Mouse (Mus musculus) retina, postnatal 1 day (tissue): ENCODE measurements around the gene Zbtb16.

Experiments
- DNase-seq: peaks from one replicate; pipeline ENCODE4 v3.0.0-alpha.2; 2012

Gene Zbtb16

GRCm38 (mm10) chr9:48824533-48825130, 11.4 kb downstream of the Zbtb16 start:
- DNase-seq: no peak

GRCm38 (mm10) chr9:48823851-48824250, 12.2 kb downstream of the Zbtb16 start:
- DNase-seq: no peak

DNA sequence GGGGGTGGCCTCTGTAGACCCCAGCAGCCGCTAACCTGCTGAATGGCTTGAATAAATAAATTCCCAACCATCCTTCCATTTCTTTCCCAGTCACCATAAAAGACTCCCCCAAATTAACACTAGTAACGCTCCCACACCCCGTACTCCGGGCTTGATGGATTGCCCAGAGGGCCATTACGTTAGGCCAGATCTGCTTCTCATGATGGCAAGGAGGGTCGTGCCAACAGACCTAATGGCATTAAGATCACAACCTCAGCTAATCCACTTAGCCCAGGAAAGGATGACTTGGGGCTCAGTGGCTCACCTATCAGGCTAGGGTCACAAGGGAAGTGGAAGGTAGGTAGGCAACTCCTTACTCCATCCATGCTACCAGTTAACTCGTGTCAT, 12.7 kb downstream of the Zbtb16 start:
- DNase-seq: no peak

DNA sequence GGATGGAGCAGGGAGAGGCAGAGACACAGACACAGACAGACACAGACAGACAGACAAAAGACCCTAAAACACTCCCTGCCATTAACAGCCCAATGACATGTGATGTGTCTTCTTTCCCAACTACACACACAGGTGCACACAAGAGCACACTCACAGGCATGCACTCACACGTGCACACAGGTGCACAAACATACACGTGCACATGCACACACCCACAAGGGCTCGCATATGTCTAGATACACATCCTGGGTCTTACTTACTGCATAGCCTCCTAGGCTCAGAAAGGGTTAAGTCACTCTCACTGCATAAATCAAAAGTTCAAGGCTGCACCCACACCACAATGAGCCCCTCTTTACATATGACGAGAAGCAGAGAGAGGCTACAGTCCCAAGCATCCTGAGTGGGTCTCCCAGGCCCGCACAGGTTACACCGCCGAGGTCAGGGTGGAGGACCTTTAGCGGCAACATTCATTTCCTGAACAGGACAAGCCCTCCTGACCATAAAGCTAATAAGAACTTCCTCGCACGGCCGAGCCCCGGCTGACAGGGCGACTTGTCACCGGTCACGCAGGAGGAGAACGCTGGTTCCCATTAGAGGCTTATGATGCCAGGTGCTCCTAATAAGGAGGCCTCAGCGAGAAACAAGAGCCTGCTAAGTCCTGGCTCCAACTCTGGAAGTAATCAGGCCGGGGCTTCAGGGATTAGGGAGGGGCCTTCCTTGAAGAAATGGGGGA, 13.3 kb downstream of the Zbtb16 start:
- DNase-seq: peak; percentile 67

- DNase-seq: no peak
These were observed 14.0 kb downstream of the Zbtb16 start for GRCm38 (mm10) chr9:48821916-48822585.

GRCm38 (mm10) chr9:48821431-48821830, 14.6 kb downstream of the Zbtb16 start:
- no peak for DNase-seq

DNA sequence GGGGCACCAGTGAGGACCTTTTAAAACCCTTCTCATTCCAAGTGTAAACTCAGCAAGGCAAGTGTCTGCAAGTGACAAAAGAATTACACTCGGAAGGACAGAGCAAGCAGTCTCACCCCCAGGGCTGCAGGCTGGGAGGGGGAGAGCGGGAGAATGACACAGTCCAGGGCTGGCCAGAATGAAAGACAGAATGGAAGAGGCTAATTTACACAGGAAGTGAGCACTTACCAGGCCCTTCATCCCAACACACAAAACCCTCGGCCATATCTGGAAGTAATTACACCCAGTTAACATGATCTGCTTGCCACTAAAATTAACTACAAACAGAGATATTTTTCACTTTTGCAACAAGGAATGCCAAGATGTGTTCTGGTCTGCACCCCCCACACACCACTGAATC, 15.2 kb downstream of the Zbtb16 start:
- DNase-seq: peak; percentile 34

DNA sequence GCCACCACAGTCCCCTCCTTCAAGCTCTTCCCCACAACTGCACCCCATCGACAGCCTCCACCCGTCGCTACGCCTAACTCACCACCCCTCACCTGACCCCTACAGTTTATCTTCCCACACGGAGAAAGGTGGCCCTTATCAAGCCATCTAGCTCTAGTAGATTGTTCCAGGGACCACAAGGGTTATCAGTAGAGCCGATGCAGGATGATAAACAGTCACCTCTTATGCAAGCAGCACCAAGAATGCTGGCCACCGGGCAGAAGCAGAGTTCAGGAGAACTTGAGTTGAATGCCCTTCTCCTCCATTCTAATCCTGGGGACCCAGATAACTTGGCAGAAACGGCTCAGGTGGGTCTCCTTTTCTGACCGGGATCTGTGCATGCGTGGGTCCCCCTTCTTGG, 16.3 kb downstream of the Zbtb16 start:
- DNase-seq: no peak

DNA sequence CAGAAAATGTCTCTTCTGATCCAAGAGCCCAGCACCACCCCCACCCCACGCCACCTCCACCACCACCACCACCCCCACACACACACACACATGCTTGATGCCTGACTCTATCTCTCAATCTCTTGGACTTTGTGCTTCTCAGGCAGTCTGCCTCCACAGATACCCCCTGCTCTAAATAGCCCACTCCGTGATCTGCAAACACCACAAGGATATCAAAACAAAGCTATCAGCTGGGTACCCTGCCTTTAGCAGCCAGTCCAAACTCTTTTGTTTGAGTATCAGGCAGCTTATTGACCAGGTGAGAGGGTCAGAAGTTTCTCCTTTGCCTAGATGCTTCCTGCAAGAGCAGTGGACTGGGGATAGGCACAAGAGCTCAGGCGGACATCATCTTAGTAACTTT, 16.9 kb downstream of the Zbtb16 start:
- no peak for DNase-seq

DNA sequence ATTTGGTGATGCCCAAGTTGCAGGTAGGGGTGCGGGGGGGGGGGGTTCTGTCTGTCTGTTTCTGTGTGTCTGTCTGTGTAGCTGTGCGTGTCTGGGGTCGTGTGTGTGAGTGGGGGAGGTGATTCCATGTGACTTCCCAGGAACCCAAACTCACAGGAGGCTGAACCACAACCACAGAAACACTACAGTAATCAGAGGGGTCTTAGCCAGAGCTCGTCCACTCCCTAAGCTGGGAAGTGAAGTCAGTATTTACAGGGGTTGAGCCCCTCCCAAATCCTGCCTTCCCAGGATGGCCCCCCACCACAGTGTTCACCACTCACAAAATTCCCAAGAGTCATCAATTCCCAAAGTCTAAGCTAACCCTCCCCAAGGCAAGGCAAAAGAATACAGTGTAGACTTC, 18.1 kb downstream of the Zbtb16 start:
- no peak for DNase-seq

- DNase-seq: no peak
These were observed 18.6 kb downstream of the Zbtb16 start for GRCm38 (mm10) chr9:48817399-48817793.

- DNase-seq: no peak
These were observed 19.2 kb downstream of the Zbtb16 start for GRCm38 (mm10) chr9:48816678-48817398.

GRCm38 (mm10) chr9:48816157-48816556, 19.9 kb downstream of the Zbtb16 start:
- no peak for DNase-seq

DNA sequence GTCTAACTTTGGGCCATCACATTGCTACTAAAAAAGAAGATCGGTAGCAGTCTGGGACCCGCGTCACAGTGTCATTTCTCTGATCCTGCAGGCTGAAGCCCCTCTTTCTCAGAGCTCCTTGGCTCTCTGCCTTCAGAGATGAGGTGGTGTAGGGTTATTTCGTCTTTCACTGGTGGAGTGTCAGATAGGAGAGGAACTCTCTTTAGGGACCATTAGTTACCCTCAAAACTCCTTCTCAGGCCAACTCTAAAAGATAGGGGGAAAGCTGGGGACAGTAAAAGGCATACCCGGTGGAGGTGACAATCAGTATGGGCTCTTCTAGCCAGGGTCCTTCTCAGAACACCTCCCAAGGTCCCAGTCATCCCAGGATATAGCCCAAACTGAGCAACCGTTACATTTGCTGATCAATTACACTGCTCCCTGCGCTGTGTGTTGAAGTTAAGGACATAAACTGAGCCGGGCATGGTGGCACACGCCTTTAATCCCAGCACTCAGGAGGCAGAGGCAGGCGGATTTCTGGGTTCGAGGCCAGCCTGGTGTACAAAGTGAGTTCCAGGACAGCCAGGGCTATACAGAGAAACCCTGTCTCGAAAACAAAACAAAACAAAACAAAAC, 21.0 kb downstream of the Zbtb16 start:
- DNase-seq: no peak

DNA sequence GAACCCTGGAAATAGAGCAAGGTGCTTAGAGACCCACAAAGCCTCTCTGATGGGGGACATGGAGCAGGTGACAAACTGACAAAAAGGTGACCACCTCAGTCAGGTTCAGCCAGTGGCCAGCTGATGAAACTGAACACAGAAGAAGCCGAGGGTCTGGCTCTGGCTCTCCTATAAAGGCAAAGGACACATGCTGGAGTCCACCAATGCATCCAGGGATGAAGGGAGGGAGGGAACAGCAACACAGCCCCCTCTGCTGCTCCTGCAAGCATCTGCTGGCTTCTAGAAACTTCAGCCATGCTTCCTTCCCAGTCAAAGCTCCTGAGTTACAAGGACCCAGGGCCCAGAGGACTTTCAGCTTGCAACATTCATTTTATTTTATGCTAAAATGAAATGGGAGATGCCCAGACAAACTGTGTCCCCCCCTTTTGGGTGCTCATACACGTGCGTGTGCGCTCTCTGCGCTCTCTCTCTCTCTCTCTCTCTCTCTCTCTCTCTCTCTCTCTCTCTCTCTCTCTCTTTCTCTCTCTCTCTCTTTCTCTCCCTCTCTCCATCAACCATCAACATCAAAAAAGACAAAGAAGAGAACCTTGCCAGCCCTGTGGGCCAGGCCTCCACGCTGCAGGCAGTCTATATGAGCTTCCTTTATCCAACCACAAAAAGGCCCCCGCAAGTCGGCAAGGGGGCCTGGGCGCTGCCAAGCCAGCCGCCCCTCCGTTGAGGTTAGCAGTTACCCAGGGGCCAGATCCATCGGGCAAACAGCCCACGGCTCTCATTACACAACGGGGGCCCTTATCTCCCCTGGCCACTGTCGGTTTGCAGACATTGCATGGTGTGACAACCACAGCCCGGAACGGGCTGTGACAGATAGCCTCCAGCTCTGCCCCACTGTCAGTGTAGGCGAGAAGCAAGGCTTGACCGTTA, 21.8 kb downstream of the Zbtb16 start:
- no peak for DNase-seq

GRCm38 (mm10) chr9:48812352-48812751, 23.7 kb downstream of the Zbtb16 start:
- DNase-seq: no peak

GRCm38 (mm10) chr9:48806591-48806990, 29.4 kb downstream of the Zbtb16 start:
- DNase-seq: no peak

- DNase-seq: peak; percentile 30
These were observed 30.2 kb downstream of the Zbtb16 start for GRCm38 (mm10) chr9:48805850-48806249.

DNA sequence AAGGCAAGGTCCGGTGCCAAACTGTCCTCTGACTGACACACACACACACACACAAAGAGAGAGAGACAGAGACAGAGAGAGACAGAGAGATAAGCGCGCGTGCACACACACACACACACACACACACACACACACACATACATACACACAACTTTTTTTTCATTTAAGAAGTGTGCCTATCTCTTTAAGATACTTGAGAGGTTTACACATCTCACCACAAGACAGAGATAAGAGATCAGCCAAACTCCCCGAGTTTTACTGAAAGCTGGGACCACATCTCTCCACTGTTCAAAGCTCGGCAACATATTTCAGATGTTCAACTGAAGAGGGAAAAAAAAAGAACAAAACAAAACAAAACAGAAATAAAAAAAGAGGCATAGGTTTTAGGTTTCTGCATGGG, 31.5 kb downstream of the Zbtb16 start:
- DNase-seq: no peak

DNA sequence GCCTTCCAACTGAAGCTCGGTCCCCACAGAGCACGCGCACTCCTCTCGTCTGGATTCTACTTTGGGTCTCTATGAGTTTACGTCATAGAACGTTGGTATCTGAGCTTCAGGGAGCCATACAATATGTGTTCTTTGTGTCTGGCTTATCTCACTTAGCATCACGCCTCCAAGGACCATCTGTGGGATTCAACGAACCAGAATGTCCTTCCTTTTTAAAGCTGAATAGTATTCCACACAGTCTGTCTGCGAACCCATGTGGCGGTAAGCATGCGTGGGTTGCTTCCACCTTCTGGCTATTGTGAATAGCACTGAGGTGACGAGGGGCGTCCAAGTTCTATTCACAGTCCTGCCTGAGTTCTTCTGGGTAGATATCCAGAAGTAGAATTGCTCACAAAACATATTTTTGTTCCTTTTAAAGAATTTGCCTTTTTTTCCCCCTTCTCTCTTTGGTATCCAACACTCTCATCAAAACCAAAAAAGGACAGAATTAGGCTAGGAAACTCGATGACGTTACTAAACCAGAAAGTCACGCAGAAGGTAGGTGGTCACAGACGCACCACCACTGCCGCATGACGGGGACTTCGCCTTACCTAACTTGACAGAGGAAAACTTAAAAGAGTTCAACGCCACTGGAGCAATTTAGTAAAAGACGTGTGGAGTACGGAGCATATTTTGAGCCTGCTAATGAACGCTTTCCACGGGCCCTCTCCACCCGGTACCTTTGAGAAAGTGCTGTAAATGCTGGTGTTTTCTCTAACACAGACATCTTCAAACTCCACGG, 32.4 kb downstream of the Zbtb16 start:
- no peak for DNase-seq

DNA sequence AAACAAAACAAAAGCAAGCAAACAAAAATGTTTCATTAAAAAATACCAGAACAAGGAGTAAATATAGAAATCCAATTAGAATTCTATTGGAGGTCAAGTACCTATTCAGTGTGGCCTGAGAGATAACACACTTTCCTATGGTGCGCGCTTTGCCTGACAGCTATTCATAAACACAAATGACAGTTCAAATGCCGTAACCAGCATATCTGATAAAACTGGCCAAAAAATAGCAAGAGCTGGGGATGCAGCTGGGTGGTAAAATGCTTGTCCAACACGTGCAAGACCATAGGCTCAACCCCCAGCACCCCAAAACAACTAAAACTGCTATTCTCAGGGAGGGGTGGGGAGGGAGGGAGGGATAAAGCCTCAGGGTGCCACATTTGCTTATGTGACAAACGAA, 33.6 kb downstream of the Zbtb16 start:
- DNase-seq: no peak
